Comparison of ENCODE assay signal across 11 mouse cellular contexts in genomic region chr5:73854774-73855371, GRCm38 (mm10).
A peak's percentile ranks its signal among the peaks of the same experiment; 100 is the strongest.
DNase-seq lines count a peak whose midpoint lies in the region; ATAC-seq and TF ChIP-seq lines count a peak whose summit lies in the region.
"Had no signal": no experiment of that assay in that cellular context is flagged by ENCODE, and none has a peak within 500 bp of the region (broad histone marks: within the 10 kb centered on the region; RNA-seq: fewer than 3 reads in every experiment).

No protein-coding gene starts in this region.

- H3K4me3 ChIP-seq in hindbrain, postnatal 0 days (ENCODE audit: low read length), result no peak overlapping the region
- no peak overlapping the region for H3K4me3 ChIP-seq in hindbrain, embryonic 13.5 days
- no peak overlapping the region for H3K4me3 ChIP-seq in kidney, embryonic 16.5 days (ENCODE audit: low read length)
- no peak overlapping the region for H3K4me3 ChIP-seq in midbrain, embryonic 10.5 days
- H3K4me3 ChIP-seq: heart, embryonic 13.5 days; neural tube, embryonic 13.5 days had no signal

- no peak for DNase-seq in hindbrain, postnatal 0 days (ENCODE audit: low spot score)
- peak; percentile 5 for DNase-seq in Muller cell, postnatal 12 days (ENCODE audit: inconsistent ontology term)
- peak; percentile 29 to 49 for DNase-seq in cerebellum, postnatal 25 days
- no peak for DNase-seq in layer of hippocampus, postnatal 25 days (ENCODE audit: extremely low spot score in 1 of 2, low spot score in 1 of 2)
- DNase-seq in midbrain, embryonic 10.5 days (ENCODE audit: low spot score), result no peak
- no peak for DNase-seq in layer of hippocampus, adult 8-10 months (ENCODE audit: low spot score in 2 of 2)

- WGBS in hindbrain, postnatal 0 days, result 60% methylated on average over 18 of the region's 18 CpGs
- 77% methylated on average over 18 of the region's 18 CpGs for WGBS in hindbrain, embryonic 13.5 days
- 73% methylated on average over 18 of the region's 18 CpGs for WGBS in kidney, embryonic 16.5 days
- 87% methylated on average over 18 of the region's 18 CpGs for WGBS in midbrain, embryonic 10.5 days

- no peaks in the 10 kb centered on the region for H3K9me3 ChIP-seq in hindbrain, postnatal 0 days (ENCODE audit: low read length)
- no peaks in the 10 kb centered on the region for H3K9me3 ChIP-seq in hindbrain, embryonic 13.5 days
- H3K9me3 ChIP-seq in kidney, embryonic 16.5 days (ENCODE audit: low read length), result no peaks in the 10 kb centered on the region
- H3K9me3 ChIP-seq in midbrain, embryonic 10.5 days (replicated peaks), result no peaks in the 10 kb centered on the region
- H3K9me3 ChIP-seq: neural tube, embryonic 13.5 days had no signal

- H3K27me3 ChIP-seq in hindbrain, postnatal 0 days (ENCODE audit: insufficient read depth, low read length), result 0 out of 2 replicates have a peak, but pooled peaks cover 4% of the 10 kb centered on the region
- H3K27me3 ChIP-seq in hindbrain, embryonic 13.5 days, result peaks cover 9% of the 10 kb centered on the region; the same call in 1 of the 2 replicates
- H3K27me3 ChIP-seq in kidney, embryonic 16.5 days (ENCODE audit: insufficient read depth, low read length), result no peaks in the 10 kb centered on the region
- no peaks in the 10 kb centered on the region for H3K27me3 ChIP-seq in midbrain, embryonic 10.5 days (ENCODE audit: low read depth, poor library complexity, severe bottlenecking)

- H3K27ac ChIP-seq in hindbrain, postnatal 0 days, result no peak overlapping the region
- H3K27ac ChIP-seq in hindbrain, embryonic 13.5 days, result no peak overlapping the region
- H3K27ac ChIP-seq in kidney, embryonic 16.5 days (ENCODE audit: low read length), result peak overlapping the region; percentile 61
- no peak overlapping the region for H3K27ac ChIP-seq in midbrain, embryonic 10.5 days (replicated peaks)
- H3K27ac ChIP-seq: liver, embryonic 14.5 days; neural tube, embryonic 13.5 days had no signal

- H3K4me1 ChIP-seq in hindbrain, postnatal 0 days (ENCODE audit: insufficient read depth, low read length), result no peaks in the 10 kb centered on the region
- H3K4me1 ChIP-seq in hindbrain, embryonic 13.5 days (replicated peaks), result peaks cover 12% of the 10 kb centered on the region
- H3K4me1 ChIP-seq in kidney, embryonic 16.5 days (ENCODE audit: insufficient read depth, low read length), result peaks cover 16% of the 10 kb centered on the region; the same call in 1 of the 2 replicates
- H3K4me1 ChIP-seq in midbrain, embryonic 10.5 days, result peaks cover 10% of the 10 kb centered on the region

- no peak overlapping the region; the same call in 1 of the 2 replicates for H3K4me2 ChIP-seq in hindbrain, postnatal 0 days (ENCODE audit: low read depth, low read length)
- H3K4me2 ChIP-seq in hindbrain, embryonic 13.5 days, result no peak overlapping the region
- no peak overlapping the region for H3K4me2 ChIP-seq in kidney, embryonic 16.5 days (replicated peaks; ENCODE audit: low read depth, low read length)

- 0 out of 2 replicates have a peak overlapping the region, but pooled peaks have one; percentile 21 for H3K9ac ChIP-seq in hindbrain, postnatal 0 days (replicated peaks; ENCODE audit: low read length)
- no peak overlapping the region for H3K9ac ChIP-seq in hindbrain, embryonic 13.5 days
- H3K9ac ChIP-seq in kidney, embryonic 16.5 days (replicated peaks; ENCODE audit: low read length), result no peak overlapping the region
- H3K9ac ChIP-seq: liver, embryonic 14.5 days; neural tube, embryonic 13.5 days had no signal

- no peak for TF ChIP-seq CTCF in hindbrain, postnatal 0 days (IDR thresholded peaks at IDR 0.05; ENCODE audit: low read depth)

- ATAC-seq in hindbrain, postnatal 0 days, result no peak
- ATAC-seq in hindbrain, embryonic 13.5 days (ENCODE audit: low FRiP score), result no peak
- ATAC-seq in kidney, embryonic 16.5 days (ENCODE audit: low FRiP score, low TSS enrichment), result no peak

- no peaks in the 10 kb centered on the region for H3K36me3 ChIP-seq in hindbrain, postnatal 0 days (ENCODE audit: insufficient read depth, low read length)
- H3K36me3 ChIP-seq in hindbrain, embryonic 13.5 days, result no peaks in the 10 kb centered on the region
- no peaks in the 10 kb centered on the region for H3K36me3 ChIP-seq in kidney, embryonic 16.5 days (ENCODE audit: insufficient read depth, low read length)
- H3K36me3 ChIP-seq in midbrain, embryonic 10.5 days, result no peaks in the 10 kb centered on the region
- H3K36me3 ChIP-seq: heart, embryonic 13.5 days; neural tube, embryonic 13.5 days had no signal

Comparison
In these comparisons a context has a peak if more than half of its experiments do, and no peak if none do; other contexts are left out.
1. DNase-seq: peak in Muller cell, postnatal 12 days (single experiment) and cerebellum, postnatal 25 days (2 of 2); none in hindbrain, postnatal 0 days (single experiment), layer of hippocampus, postnatal 25 days (0 of 2), midbrain, embryonic 10.5 days (single experiment) and layer of hippocampus, adult 8-10 months (0 of 2).